Mouse (Mus musculus) 416B (cell line): ENCODE data around the gene Rhox7b.
"Not testable (repeated sequence)": the region's sequence is repeated elsewhere in the genome, so short reads cannot be mapped to it uniquely, and the experiment has no call there.

Experiments used
- DNase-seq: peaks from one replicate; pipeline ENCODE4 v3.0.0; 2011; ENCODE audit warnings: low read depth

The Rhox7b gene

DNA sequence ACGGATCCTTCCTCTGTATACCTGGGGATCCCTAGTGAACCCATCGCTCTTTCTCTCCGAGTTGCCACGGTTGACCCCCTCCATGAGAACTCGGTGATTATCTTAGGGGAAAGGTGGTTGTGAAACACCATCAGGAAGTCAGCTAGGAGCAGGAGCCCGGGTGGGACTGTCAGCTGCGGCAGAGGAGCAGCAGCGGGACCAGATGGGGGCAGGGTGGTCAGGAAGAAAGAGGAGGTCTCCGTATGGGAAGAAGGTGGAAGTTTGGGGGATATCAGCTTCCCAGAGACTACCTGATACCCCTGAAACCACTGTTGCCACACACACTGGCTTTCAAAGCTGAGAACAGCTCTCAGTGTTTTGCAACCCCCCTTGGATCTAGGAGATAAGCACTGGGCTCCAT, at the start of gene Rhox7b:
TSS of gene Rhox7b (minus strand) at position 101 of the 400 bp plus-strand sequence.
- DNase-seq = not testable (repeated sequence)

DNA sequence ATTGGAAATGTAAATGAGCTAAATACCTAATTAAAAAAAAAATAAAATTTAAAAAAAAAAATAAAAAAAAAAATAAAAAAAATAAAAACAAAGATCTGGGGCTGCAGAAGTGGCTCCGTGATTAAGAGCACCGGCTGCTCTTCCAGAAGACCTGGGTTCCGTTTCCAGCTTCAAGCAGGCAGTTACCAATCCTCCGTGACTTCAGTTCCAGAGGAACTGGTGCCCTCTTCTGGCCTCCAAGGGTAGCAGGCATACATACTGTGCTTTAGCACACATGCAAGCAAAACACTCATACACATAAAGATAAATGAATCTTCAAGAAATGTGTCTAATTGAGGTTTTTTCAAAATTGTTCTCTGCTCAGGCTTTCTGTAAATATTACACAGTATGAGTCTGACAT, 19.3 kb upstream of the Rhox7b start:
- DNase-seq = peak; percentile 31

DNA sequence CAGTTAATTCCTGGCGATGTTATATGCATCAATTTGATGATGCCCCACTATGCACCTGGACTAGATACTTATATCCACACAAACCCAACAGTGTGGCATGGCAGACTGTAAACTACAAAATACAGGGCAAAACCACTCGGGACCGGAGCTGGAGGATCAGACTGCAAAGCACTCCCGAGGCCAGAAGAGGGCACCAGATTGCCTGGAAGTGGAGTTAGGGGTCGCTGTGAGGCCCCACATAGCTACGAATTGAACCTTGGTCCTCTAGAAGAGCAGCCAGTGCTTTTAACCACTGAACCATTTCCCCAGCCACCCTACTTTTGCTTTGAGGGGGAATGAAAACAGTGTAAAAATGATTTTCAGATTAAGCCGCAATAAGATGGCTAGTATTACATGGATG, 11.5 kb upstream of the Rhox7b start:
- DNase-seq = peak; percentile 8

DNA sequence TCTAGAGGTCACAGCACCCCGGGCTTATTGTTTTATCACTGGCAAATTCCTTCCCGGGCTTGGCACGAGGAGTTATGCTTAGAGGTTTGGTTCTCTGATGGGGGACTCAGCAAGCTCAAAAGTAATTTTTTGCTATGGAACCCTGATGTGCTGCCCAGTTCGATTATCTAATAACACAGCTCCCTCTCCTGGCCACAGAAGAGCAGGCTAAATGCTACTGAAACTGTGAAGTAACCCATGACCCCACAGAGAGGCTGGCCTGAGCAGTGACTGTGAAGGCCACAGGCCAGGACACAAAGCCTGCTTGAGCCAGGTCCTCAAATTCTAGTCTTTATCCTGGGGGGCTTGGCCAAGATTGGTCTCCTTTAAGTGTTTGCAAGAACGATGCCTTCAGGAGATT, 6.7 kb upstream of the Rhox7b start:
- peak; percentile 29 for DNase-seq

DNA sequence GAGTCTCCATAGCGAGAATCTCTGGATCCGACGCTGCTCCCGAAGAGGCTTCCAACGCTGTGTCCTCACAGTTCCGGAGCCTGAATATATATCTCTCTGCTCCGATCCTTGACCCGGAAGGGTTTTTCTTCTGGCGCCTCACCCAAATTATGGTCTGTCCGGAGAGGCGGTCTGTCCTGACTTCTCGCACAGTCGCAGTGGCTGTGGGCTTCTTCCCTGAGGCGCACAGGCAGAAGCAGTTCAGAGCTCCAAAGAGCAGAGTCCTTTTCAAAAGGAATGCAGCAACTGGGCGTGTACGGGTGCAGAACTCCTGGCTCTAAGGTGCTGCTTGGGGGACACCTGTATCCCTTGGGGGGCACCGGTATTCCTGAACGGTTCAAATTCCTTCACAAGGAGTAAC, 4.6 kb upstream of the Rhox7b start, which contains the start of gene Rhox9:
TSS of gene Rhox9 (minus strand) at position 101 of the 400 bp plus-strand sequence.
- not testable (repeated sequence) for DNase-seq

DNA sequence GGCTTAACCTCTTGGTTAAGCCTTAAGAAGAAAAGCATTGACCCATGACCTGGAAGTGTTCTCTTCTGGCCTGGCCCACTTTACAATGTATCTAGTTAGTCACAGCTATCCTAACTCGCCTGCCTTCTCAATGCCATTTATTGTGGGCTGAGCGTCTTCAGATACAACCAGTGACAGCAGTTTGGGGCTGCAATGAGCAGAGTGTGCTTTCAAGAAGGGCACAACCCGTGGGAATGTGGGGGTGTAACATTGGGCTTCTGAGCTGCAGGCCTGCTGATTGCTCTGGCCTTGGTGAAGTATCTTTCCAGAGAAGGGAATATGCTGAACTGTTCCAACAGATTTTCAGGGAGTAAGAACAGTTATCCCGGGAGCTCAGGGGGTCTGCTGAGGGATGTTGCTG, 18.2 kb downstream of the Rhox7b start, which contains the start of gene Rhox8:
TSS of gene Rhox8 (minus strand) at position 101 of the 400 bp plus-strand sequence.
- no peak for DNase-seq

DNA sequence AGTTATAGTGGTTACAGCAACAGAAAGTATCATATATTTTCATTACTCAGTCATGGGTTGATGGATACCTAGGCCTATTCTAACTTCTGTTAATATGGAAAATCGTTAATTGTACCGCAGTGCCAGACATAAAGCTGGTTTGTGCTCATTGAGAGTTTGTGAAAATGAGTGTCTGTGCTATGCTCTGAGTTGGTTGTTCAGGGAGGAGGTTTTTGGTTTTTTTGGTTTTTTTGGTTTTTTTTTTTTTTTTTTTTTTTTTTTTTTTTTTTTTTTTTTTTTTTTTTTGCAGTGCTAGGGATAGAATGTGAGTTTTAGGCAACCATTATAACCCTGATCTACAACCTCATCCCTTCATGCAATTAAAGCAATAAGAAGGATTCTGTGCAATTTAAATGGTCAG, 25.4 kb downstream of the Rhox7b start:
- no peak for DNase-seq
